Mouse (Mus musculus) small intestine, adult 2 months (tissue): ENCODE results near the gene Carhsp1.

Experiments
- CTCF ChIP-seq: fragments of 200-500 bp; IDR thresholded peaks from 2 replicates; pipeline ENCODE4 v1.5.1; 2012; ENCODE audit warnings: low read depth, mild to moderate bottlenecking, control low read depth, inconsistent platforms, low read length, moderate library complexity, mixed read lengths; ENCODE audit not compliant: insufficient replicate concordance, insufficient read length; ENCODE audit errors: extremely low read depth
- POLR2A ChIP-seq: fragments of 200-500 bp; IDR thresholded peaks from 2 replicates; pipeline ENCODE4 v1.6.1; 2012; ENCODE audit warnings: low read depth, mild to moderate bottlenecking, control low read depth, inconsistent platforms, low read length, moderate library complexity

DNA sequence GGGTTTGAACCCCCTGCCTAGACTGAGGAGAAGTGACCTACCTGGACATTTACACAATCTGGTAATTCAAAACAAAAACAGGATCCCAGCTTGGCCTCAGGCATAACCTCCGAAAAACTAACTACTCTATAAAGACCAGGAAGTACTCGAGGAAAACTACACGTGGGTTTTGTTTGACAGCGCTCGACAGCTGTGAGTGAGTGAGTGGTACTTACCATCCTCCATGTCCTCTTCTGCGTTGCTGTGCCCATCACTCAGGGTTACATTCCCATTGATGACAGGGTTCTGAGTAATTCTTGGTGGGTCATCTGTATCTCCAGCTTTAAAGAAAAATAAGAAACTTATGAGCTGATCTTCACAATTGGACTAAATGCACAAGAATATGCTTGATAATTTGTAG lies 44.3 kb upstream of the Carhsp1 start:
- TF ChIP-seq CTCF = no peak
- no peak for TF ChIP-seq POLR2A
